Mouse (Mus musculus) spleen, adult 2 months (tissue): ENCODE results near the gene Prkn.

Experiments used
- CTCF ChIP-seq: fragments of 200-500 bp; IDR thresholded peaks from 2 replicates; pipeline ENCODE4 v1.5.1; 2011; ENCODE audit warnings: mild to moderate bottlenecking, inconsistent platforms; ENCODE audit not compliant: insufficient read depth, insufficient read length, insufficient replicate concordance; ENCODE audit errors: extremely low read depth
- POLR2A ChIP-seq: fragments of 200-500 bp; IDR thresholded peaks from 2 replicates; pipeline ENCODE4 v1.6.1; 2011; ENCODE audit warnings: low read depth, low read length, inconsistent platforms

DNA sequence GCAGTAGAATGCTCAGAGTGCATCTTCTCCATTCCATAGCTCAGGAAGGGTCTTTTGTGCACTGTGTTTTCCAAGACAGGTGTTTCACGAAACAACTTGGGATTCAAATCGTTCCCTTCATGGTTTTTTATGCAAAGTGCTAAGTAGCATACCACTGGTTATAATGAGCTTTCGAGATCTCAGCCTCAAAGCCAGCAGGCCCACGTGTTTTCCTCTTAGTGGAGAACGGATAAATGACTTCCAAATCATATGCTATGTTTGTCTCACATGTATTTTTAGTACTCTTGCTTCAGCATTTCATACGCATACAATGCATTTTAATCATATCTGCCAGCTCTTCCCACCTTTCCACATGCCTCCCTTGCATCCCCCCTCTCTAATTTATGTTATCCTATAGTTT, 1021.0 kb downstream of the Prkn start:
- TF ChIP-seq CTCF (no peak), POLR2A (no peak)
